Mouse (Mus musculus): ENCODE measurements around the gene Clec11a. TPM values are rescaled to one million over a fixed set of nuclear protein-coding genes. Genes with fewer than 3 reads are reported as not detected.
A peak's percentile ranks its signal among the peaks of the same experiment; 100 is the strongest.

Clec11a gene
- polyA plus RNA-seq, 1 experiment from 2014 or later: 2.5 TPM

- no peaks in the 10 kb centered on the region for H3K4me1 ChIP-seq (ENCODE audit: insufficient read depth, low read depth, low read length)
- no peak overlapping the region for H3K4me3 ChIP-seq (ENCODE audit: low read depth, low read length)
- no peaks in the 10 kb centered on the region for H3K36me3 ChIP-seq (ENCODE audit: insufficient read depth, low read length)
- no peak for DNase-seq (ENCODE audit: low spot score)
- no peaks in the 10 kb centered on the region for H3K9me3 ChIP-seq (ENCODE audit: low read length)
- H3K27ac ChIP-seq (ENCODE audit: low read length): no peak overlapping the region
- no peak for ATAC-seq
- no peak overlapping the region for H3K9ac ChIP-seq (replicated peaks; ENCODE audit: low read depth)
- TF ChIP-seq EP300 (IDR thresholded peaks at IDR 0.05) (no peak), CTCF (IDR thresholded peaks at IDR 0.05) (no peak)
- H3K4me2 ChIP-seq (replicated peaks; ENCODE audit: low read depth, low read length): no peak overlapping the region
- WGBS: 59% methylated on average over 6 of the region's 6 CpGs
- peaks cover 30% of the 10 kb centered on the region for H3K27me3 ChIP-seq (replicated peaks; ENCODE audit: insufficient read depth, low read length)
Measured at GRCm38 (mm10) chr7:44340226-44340625, 33.5 kb upstream of the Clec11a start.

- Histone ChIP-seq H3K9me3 (ENCODE audit: low read length) (no peaks in the 10 kb centered on the region), H3K27me3 (replicated peaks; ENCODE audit: insufficient read depth, low read length) (peaks cover 35% of the 10 kb centered on the region), H3K4me1 (ENCODE audit: insufficient read depth, low read depth, low read length) (no peaks in the 10 kb centered on the region), H3K4me2 (replicated peaks; ENCODE audit: low read depth, low read length) (no peak overlapping the region), H3K27ac (ENCODE audit: low read length) (no peak overlapping the region), H3K4me3 (ENCODE audit: low read depth, low read length) (no peak overlapping the region), H3K9ac (replicated peaks; ENCODE audit: low read depth) (no peak overlapping the region), H3K36me3 (ENCODE audit: insufficient read depth, low read length) (no peaks in the 10 kb centered on the region)
- ATAC-seq (no peak), DNase-seq (ENCODE audit: low spot score) (no peak)
- TF ChIP-seq EP300 (IDR thresholded peaks at IDR 0.05) (no peak), CTCF (IDR thresholded peaks at IDR 0.05) (no peak)
- 7% methylated on average over 32 of the region's 32 CpGs for WGBS
Measured at GRCm38 (mm10) chr7:44337121-44337849, 30.6 kb upstream of the Clec11a start.

- WGBS: 6% methylated on average over 27 of the region's 54 CpGs
- DNase-seq (ENCODE audit: low spot score): no peak
- TF ChIP-seq EP300 (IDR thresholded peaks at IDR 0.05) (no peak), CTCF (IDR thresholded peaks at IDR 0.05) (no peak)
- H3K4me3 ChIP-seq (ENCODE audit: low read depth, low read length): no peak overlapping the region
- H3K9ac ChIP-seq (replicated peaks; ENCODE audit: low read depth): no peak overlapping the region
- H3K4me2 ChIP-seq (replicated peaks; ENCODE audit: low read depth, low read length): peak overlapping the region; percentile 46
- 0 out of 2 replicates have a peak, but pooled peaks have one; percentile 7 for ATAC-seq
- H3K4me1 ChIP-seq (ENCODE audit: insufficient read depth, low read depth, low read length): no peaks in the 10 kb centered on the region
- H3K27me3 ChIP-seq (replicated peaks; ENCODE audit: insufficient read depth, low read length): peaks cover 35% of the 10 kb centered on the region
- H3K36me3 ChIP-seq (ENCODE audit: insufficient read depth, low read length): no peaks in the 10 kb centered on the region
- H3K27ac ChIP-seq (ENCODE audit: low read length): no peak overlapping the region
- no peaks in the 10 kb centered on the region for H3K9me3 ChIP-seq (ENCODE audit: low read length)
Measured at GRCm38 (mm10) chr7:44336046-44337021, 29.6 kb upstream of the Clec11a start.

- Histone ChIP-seq H3K27ac (ENCODE audit: low read length) (no peak overlapping the region), H3K4me1 (ENCODE audit: insufficient read depth, low read depth, low read length) (no peaks in the 10 kb centered on the region), H3K9ac (replicated peaks; ENCODE audit: low read depth) (no peak overlapping the region), H3K27me3 (replicated peaks; ENCODE audit: insufficient read depth, low read length) (peaks cover 35% of the 10 kb centered on the region), H3K36me3 (ENCODE audit: insufficient read depth, low read length) (no peaks in the 10 kb centered on the region), H3K9me3 (ENCODE audit: low read length) (no peaks in the 10 kb centered on the region), H3K4me3 (ENCODE audit: low read depth, low read length) (no peak overlapping the region), H3K4me2 (replicated peaks; ENCODE audit: low read depth, low read length) (peak overlapping the region; percentile 46)
- 5% methylated on average over 18 of the region's 40 CpGs for WGBS
- DNase-seq (ENCODE audit: low spot score) (no peak), ATAC-seq (peak; percentile 49)
- no peak for TF ChIP-seq CTCF (IDR thresholded peaks at IDR 0.05)
- TF ChIP-seq EP300 (IDR thresholded peaks at IDR 0.05): no peak
Measured at GRCm38 (mm10) chr7:44335031-44335878, 28.6 kb upstream of the Clec11a start.

DNA sequence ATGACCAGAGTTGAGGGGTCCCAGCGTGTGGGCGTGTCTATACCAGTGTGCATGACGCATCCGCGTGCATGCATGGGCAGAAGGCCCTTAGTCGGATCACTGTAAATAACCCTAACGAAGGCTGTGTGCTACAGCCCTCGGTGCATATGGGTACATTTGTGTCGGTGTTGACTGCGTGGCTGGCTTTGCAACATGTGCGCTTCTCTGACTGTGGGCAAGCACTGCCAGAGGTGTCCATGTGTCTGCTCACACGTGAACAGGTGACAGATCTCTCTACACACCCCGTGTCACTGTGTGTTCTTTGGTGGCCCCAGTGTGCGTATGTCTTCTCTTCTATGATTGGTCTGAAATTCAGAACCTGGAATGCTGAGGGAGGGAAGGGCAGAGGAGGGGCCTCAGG, 27.4 kb upstream of the Clec11a start:
- no peak for DNase-seq (ENCODE audit: low spot score)
- Histone ChIP-seq H3K27me3 (replicated peaks; ENCODE audit: insufficient read depth, low read length) (peaks cover 35% of the 10 kb centered on the region), H3K9me3 (ENCODE audit: low read length) (no peaks in the 10 kb centered on the region), H3K36me3 (ENCODE audit: insufficient read depth, low read length) (no peaks in the 10 kb centered on the region), H3K4me3 (ENCODE audit: low read depth, low read length) (no peak overlapping the region), H3K4me1 (ENCODE audit: insufficient read depth, low read depth, low read length) (no peaks in the 10 kb centered on the region), H3K4me2 (replicated peaks; ENCODE audit: low read depth, low read length) (no peak overlapping the region), H3K9ac (replicated peaks; ENCODE audit: low read depth) (no peak overlapping the region), H3K27ac (ENCODE audit: low read length) (no peak overlapping the region)
- WGBS: 52% methylated on average over 14 of the region's 14 CpGs
- TF ChIP-seq EP300 (IDR thresholded peaks at IDR 0.05): no peak
- no peak for TF ChIP-seq CTCF (IDR thresholded peaks at IDR 0.05)
- no peak for ATAC-seq
